Mouse (Mus musculus) bone marrow, adult 2 months (tissue): Measurements from ENCODE around the gene Hnf4a.

Experiments used
- CTCF ChIP-seq: fragments of 200-500 bp; IDR thresholded peaks from 2 replicates; pipeline ENCODE4 v1.5.1; 2011; ENCODE audit warnings: low read length, control low read depth; ENCODE audit not compliant: control insufficient read depth, insufficient read depth
- POLR2A ChIP-seq: fragments of 200-500 bp; IDR thresholded peaks from 2 replicates; pipeline ENCODE4 v1.6.1; 2011; ENCODE audit warnings: low read depth, mild to moderate bottlenecking, control low read depth, low read length, borderline replicate concordance; ENCODE audit not compliant: control insufficient read depth

DNA sequence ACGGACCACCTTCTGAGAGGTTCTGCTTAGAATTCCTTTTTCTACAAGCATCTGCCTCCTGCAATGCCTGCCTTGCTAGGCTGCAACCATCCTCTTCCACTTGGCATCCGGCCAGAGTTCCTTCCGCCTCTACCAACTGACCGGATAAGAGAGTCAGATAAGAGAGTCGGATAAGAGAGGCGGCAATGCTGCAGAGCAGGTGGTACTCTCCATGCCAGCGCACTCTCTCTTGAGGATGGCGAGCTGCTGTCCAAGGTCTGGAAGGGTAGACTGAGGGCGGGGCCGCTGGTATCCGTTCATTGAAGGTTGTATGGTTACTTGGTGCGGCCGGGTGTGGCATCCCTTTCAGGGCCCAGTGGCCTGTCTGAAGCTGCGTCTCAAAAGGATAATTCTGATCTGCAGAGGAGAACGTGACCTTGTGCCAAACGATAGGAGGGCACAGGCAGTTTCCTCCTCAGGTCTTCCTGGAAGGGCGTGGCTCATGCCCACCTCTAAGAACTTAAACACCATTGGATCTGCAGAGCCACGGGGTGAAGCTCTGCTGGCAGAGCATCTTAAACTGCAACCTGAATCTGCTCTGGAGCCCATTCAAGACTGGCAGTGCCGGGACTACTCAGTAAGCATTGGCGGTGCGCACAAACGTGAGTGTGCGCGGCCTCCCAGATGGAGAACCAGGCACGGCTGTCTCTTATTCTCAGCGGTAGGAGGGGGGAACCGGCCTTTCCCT is 47.9 kb upstream of the Hnf4a start:
- TF ChIP-seq CTCF (no peak), POLR2A (no peak)
